Mouse (Mus musculus): ENCODE data around the gene Map3k9. TPM values are rescaled to one million over a fixed set of nuclear protein-coding genes. Genes with fewer than 3 reads are reported as not detected.

The Map3k9 gene
- total RNA-seq, 1 experiment, result 5.4 TPM

- no peaks in the 10 kb centered on the region for H3K36me3 ChIP-seq (ENCODE audit: control insufficient read depth, insufficient read depth, low read length, poor library complexity, severe bottlenecking)
- no peak overlapping the region for H3K4me3 ChIP-seq (ENCODE audit: insufficient read depth in 1 of 2, low read depth in 1 of 2, low read length in 2 of 2, poor library complexity in 1 of 2, severe bottlenecking in 1 of 2)
- H3K4me1 ChIP-seq (ENCODE audit: control insufficient read depth in 2 of 2, insufficient read depth in 2 of 2, low read length in 2 of 2, poor library complexity in 1 of 2), result peaks cover 9 to 29% of the 10 kb centered on the region in 2 experiments; a peak in 3 of 4 replicates
- in situ Hi-C loops (cut with MboI; ENCODE audit: low sequenced_read_pairs in 2 of 2, unreplicated experiment in 2 of 2), result no loop called here
- TF ChIP-seq ZNF384 (IDR thresholded peaks at IDR 0.05; ENCODE audit: low read depth, low read length), result no peak
- TF ChIP-seq HCFC1 (IDR thresholded peaks at IDR 0.05; ENCODE audit: borderline replicate concordance, insufficient read depth, low read length), result no peak
- TF ChIP-seq ZC3H11A (IDR thresholded peaks at IDR 0.05; ENCODE audit: borderline replicate concordance, low read depth, low read length), result no peak
- TF ChIP-seq CHD2 (IDR thresholded peaks at IDR 0.05; ENCODE audit: low read depth, low read length), result no peak
- no peak for TF ChIP-seq MAFK (IDR thresholded peaks at IDR 0.05; ENCODE audit: insufficient read depth, low read depth, low read length)
- no peak overlapping the region for H3K9ac ChIP-seq (ENCODE audit: insufficient read depth, low read depth, low read length, poor library complexity, severe bottlenecking)
- no peak for DNase-seq (ENCODE audit: low read depth, low spot score)
- no peaks in the 10 kb centered on the region for H3K9me3 ChIP-seq (ENCODE audit: control insufficient read depth, insufficient read depth, low read depth, low read length)
- H3K27ac ChIP-seq (ENCODE audit: insufficient read depth, low read depth, low read length, poor library complexity, severe bottlenecking), result no peak overlapping the region
These were observed 92.4 kb downstream of the Map3k9 start for GRCm38 (mm10) chr12:81688537-81688936.

- Histone ChIP-seq H3K27ac (ENCODE audit: insufficient read depth, low read depth, low read length, poor library complexity, severe bottlenecking) (no peak overlapping the region), H3K4me1 (ENCODE audit: control insufficient read depth in 2 of 2, insufficient read depth in 2 of 2, low read length in 2 of 2, poor library complexity in 1 of 2) (peaks cover 15 to 34% of the 10 kb centered on the region in 2 experiments; a peak in 3 of 4 replicates), H3K9me3 (ENCODE audit: control insufficient read depth, insufficient read depth, low read depth, low read length) (no peaks in the 10 kb centered on the region), H3K4me3 (ENCODE audit: insufficient read depth in 1 of 2, low read depth in 1 of 2, low read length in 2 of 2, poor library complexity in 1 of 2, severe bottlenecking in 1 of 2) (no peak overlapping the region), H3K9ac (ENCODE audit: insufficient read depth, low read depth, low read length, poor library complexity, severe bottlenecking) (no peak overlapping the region), H3K36me3 (ENCODE audit: control insufficient read depth, insufficient read depth, low read length, poor library complexity, severe bottlenecking) (no peaks in the 10 kb centered on the region)
- in situ Hi-C loops (cut with MboI; ENCODE audit: low sequenced_read_pairs in 2 of 2, unreplicated experiment in 2 of 2), result no loop called here
- TF ChIP-seq HCFC1 (IDR thresholded peaks at IDR 0.05; ENCODE audit: borderline replicate concordance, insufficient read depth, low read length) (no peak), ZNF384 (IDR thresholded peaks at IDR 0.05; ENCODE audit: low read depth, low read length) (no peak), CHD2 (IDR thresholded peaks at IDR 0.05; ENCODE audit: low read depth, low read length) (no peak), MAFK (IDR thresholded peaks at IDR 0.05; ENCODE audit: insufficient read depth, low read depth, low read length) (no peak), ZC3H11A (IDR thresholded peaks at IDR 0.05; ENCODE audit: borderline replicate concordance, low read depth, low read length) (no peak)
- no peak for DNase-seq (ENCODE audit: low read depth, low spot score)
These were observed 93.1 kb downstream of the Map3k9 start for GRCm38 (mm10) chr12:81687873-81688272.

DNA sequence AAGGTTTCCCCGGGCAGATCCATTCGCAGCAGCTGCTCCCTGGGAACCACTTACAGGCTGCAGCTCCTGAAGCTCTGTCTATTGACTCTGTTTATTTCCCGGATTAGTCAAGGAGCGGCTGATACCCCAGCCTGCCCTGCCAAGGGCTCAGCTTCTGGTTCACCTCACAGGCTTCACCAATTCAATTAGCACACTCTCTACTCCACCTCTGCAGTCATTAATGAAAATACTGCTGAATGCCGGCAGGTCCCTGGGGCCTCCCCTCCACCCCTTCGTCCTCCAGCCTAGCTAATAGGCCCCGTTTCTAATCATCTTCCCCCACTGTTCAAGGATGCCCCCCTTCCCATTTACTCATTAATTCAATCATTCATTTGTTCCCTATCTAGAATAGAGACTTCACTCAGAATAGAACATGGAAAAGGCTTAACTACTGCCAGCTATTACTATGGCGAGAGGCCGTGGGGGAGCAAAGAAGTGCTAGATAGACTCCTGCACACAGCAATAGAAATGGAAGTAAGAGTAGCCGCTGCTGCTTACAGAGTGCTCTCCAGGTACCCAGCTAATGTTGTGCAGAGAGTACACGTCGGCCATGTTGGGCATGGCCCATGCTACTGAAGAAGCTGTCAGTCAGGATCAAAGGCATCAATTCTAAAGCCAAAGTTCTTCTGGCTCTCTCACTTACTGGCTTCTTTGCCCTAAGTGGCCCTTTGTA, 94.4 kb downstream of the Map3k9 start:
- no peak for DNase-seq (ENCODE audit: low read depth, low spot score)
- Histone ChIP-seq H3K27ac (ENCODE audit: insufficient read depth, low read depth, low read length, poor library complexity, severe bottlenecking) (no peak overlapping the region), H3K9ac (ENCODE audit: insufficient read depth, low read depth, low read length, poor library complexity, severe bottlenecking) (no peak overlapping the region), H3K4me3 (ENCODE audit: insufficient read depth in 1 of 2, low read depth in 1 of 2, low read length in 2 of 2, poor library complexity in 1 of 2, severe bottlenecking in 1 of 2) (no peak overlapping the region), H3K9me3 (ENCODE audit: control insufficient read depth, insufficient read depth, low read depth, low read length) (no peaks in the 10 kb centered on the region), H3K4me1 (ENCODE audit: control insufficient read depth in 2 of 2, insufficient read depth in 2 of 2, low read length in 2 of 2, poor library complexity in 1 of 2) (peaks cover 15 to 34% of the 10 kb centered on the region in 2 experiments; a peak in 3 of 4 replicates), H3K36me3 (ENCODE audit: control insufficient read depth, insufficient read depth, low read length, poor library complexity, severe bottlenecking) (no peaks in the 10 kb centered on the region)
- TF ChIP-seq ZC3H11A (IDR thresholded peaks at IDR 0.05; ENCODE audit: borderline replicate concordance, low read depth, low read length) (no peak), HCFC1 (IDR thresholded peaks at IDR 0.05; ENCODE audit: borderline replicate concordance, insufficient read depth, low read length) (no peak), ZNF384 (IDR thresholded peaks at IDR 0.05; ENCODE audit: low read depth, low read length) (no peak), MAFK (IDR thresholded peaks at IDR 0.05; ENCODE audit: insufficient read depth, low read depth, low read length) (no peak), CHD2 (IDR thresholded peaks at IDR 0.05; ENCODE audit: low read depth, low read length) (no peak)
- in situ Hi-C loops (cut with MboI; ENCODE audit: low sequenced_read_pairs in 2 of 2, unreplicated experiment in 2 of 2), result no loop called here

DNA sequence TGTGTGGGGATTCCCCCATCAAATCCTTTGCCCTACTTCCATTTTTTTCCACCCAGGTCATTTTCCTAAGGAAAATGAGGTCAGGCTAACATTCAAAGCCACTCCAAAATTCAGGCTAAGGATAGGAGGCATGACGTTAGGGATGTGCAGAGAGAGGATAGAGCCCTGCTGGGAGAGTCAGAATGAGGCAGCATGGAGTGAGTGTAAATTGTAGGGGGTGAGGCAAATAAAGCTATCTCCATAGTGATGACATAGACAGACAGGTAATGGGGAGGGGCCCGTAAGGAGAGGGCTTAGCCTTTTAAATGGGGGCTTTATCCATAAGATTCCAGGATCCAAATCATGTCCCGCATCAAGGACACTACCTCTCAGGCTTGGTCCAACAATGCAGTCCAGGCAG, 95.0 kb downstream of the Map3k9 start:
- in situ Hi-C loops (cut with MboI; ENCODE audit: low sequenced_read_pairs in 2 of 2, unreplicated experiment in 2 of 2), result no loop called here
- no peak overlapping the region for H3K4me3 ChIP-seq (ENCODE audit: insufficient read depth in 1 of 2, low read depth in 1 of 2, low read length in 2 of 2, poor library complexity in 1 of 2, severe bottlenecking in 1 of 2)

More for the DNA sequence above, 95.0 kb downstream of the Map3k9 start:
- Histone ChIP-seq H3K9me3 (ENCODE audit: control insufficient read depth, insufficient read depth, low read depth, low read length) (no peaks in the 10 kb centered on the region), H3K9ac (ENCODE audit: insufficient read depth, low read depth, low read length, poor library complexity, severe bottlenecking) (no peak overlapping the region), H3K4me1 (ENCODE audit: control insufficient read depth in 2 of 2, insufficient read depth in 2 of 2, low read length in 2 of 2, poor library complexity in 1 of 2) (peaks cover 15 to 34% of the 10 kb centered on the region in 2 experiments; a peak in 3 of 4 replicates), H3K36me3 (ENCODE audit: control insufficient read depth, insufficient read depth, low read length, poor library complexity, severe bottlenecking) (no peaks in the 10 kb centered on the region), H3K27ac (ENCODE audit: insufficient read depth, low read depth, low read length, poor library complexity, severe bottlenecking) (no peak overlapping the region)
- no peak for TF ChIP-seq ZNF384 (IDR thresholded peaks at IDR 0.05; ENCODE audit: low read depth, low read length)
- DNase-seq (ENCODE audit: low read depth, low spot score), result no peak

Measured in ES-E14 (cell line).